Mouse (Mus musculus) MEL (cell line): ENCODE results near the gene Pax6. TPM values are rescaled to one million over a fixed set of nuclear protein-coding genes. Genes with fewer than 3 reads are reported as not detected.

Experiments used
- DNase-seq: peaks from one replicate; pipeline ENCODE4 v3.0.0; 2011; ENCODE audit warnings: low read depth, low spot score
- H3K27ac ChIP-seq: 2 replicates; pipeline ENCODE4 v1.5.1; 2012; ENCODE audit warnings: low read depth, mild to moderate bottlenecking, control low read depth, low read length, moderate library complexity; ENCODE audit not compliant: control insufficient read depth
- H3K27me3 ChIP-seq, 2 experiments: fragments of 150-350 bp in 1 of 2; sonication (generic) in 1 of 2; 2 replicates each; pipeline ENCODE4 v1.6.1; 2012; ENCODE audit warnings: low read length in 2 of 2, mild to moderate bottlenecking in 2 of 2, improper control_type of control experiment in 1 of 2, moderate library complexity in 1 of 2; ENCODE audit not compliant: insufficient read depth in 2 of 2, control insufficient read depth in 1 of 2
- H3K36me3 ChIP-seq, 2 experiments: 2 replicates each; pipeline ENCODE4 v1.6.1; 2012 to 2014; ENCODE audit warnings: low read length in 2 of 2, improper control_type of control experiment in 1 of 2, inconsistent platforms in 1 of 2, mild to moderate bottlenecking in 1 of 2; ENCODE audit not compliant: insufficient read depth in 2 of 2, control insufficient read depth in 1 of 2
- H3K4me1 ChIP-seq, 2 experiments: fragments of 150-350 bp in 1 of 2; sonication (generic) in 1 of 2; 2 replicates each; pipeline ENCODE4 v1.6.1; 2012; ENCODE audit warnings: low read length in 2 of 2, improper control_type of control experiment in 1 of 2, mild to moderate bottlenecking in 1 of 2; ENCODE audit not compliant: insufficient read depth in 2 of 2, control insufficient read depth in 1 of 2
- H3K4me3 ChIP-seq, 2 experiments: fragments of 150-350 bp in 1 of 2; sonication (generic) in 1 of 2; 2 replicates each; pipeline ENCODE4 v1.5.1; 2012; ENCODE audit warnings: low read depth in 2 of 2, low read length in 2 of 2, mild to moderate bottlenecking in 2 of 2, moderate library complexity in 2 of 2, control low read depth in 1 of 2, improper control_type of control experiment in 1 of 2; ENCODE audit not compliant: control insufficient read depth in 1 of 2, insufficient read depth in 1 of 2
- H3K79me2 ChIP-seq: 2 replicates; pipeline ENCODE4 v1.6.1; 2012; ENCODE audit warnings: mild to moderate bottlenecking, low read length, moderate library complexity; ENCODE audit not compliant: control insufficient read depth, poor library complexity, insufficient read depth
- H3K9ac ChIP-seq: 2 replicates; pipeline ENCODE4 v1.6.1; 2012; ENCODE audit warnings: low read depth, mild to moderate bottlenecking, control low read depth, low read length, moderate library complexity; ENCODE audit not compliant: control insufficient read depth, poor library complexity, severe bottlenecking
- H3K9me3 ChIP-seq: fragments of 150-350 bp; sonication (generic); replicated peaks from 2 replicates; pipeline ENCODE4 v1.6.1; 2012; ENCODE audit warnings: mild to moderate bottlenecking, low read length, improper control_type of control experiment, moderate library complexity; ENCODE audit not compliant: insufficient read depth
- CHD1 ChIP-seq: IDR thresholded peaks from 2 replicates; pipeline ENCODE4 v1.6.1; 2012; ENCODE audit warnings: low read depth, mild to moderate bottlenecking, inconsistent platforms, low read length, improper control_type of control experiment
- CHD2 ChIP-seq: IDR thresholded peaks from 2 replicates; pipeline ENCODE4 v1.6.1; 2011; ENCODE audit warnings: low read length, improper control_type of control experiment
- E2F4 ChIP-seq: IDR thresholded peaks from 2 replicates; pipeline ENCODE4 v1.6.1; 2011; ENCODE audit warnings: low read depth, low read length, improper control_type of control experiment, borderline replicate concordance
- EP300 ChIP-seq, 2 experiments: IDR thresholded peaks; 2 replicates each; pipeline ENCODE4 v1.6.1; 2011; ENCODE audit warnings: improper control_type of control experiment in 2 of 2, low read length in 2 of 2, low read depth in 1 of 2, mild to moderate bottlenecking in 1 of 2
- GABPA ChIP-seq: IDR thresholded peaks from 2 replicates; pipeline ENCODE4 v1.6.1; 2012; ENCODE audit warnings: low read depth, mild to moderate bottlenecking, inconsistent platforms, low read length, improper control_type of control experiment, moderate library complexity
- GATA1 ChIP-seq: IDR thresholded peaks from 2 replicates; pipeline ENCODE4 v1.6.1; 2011; ENCODE audit warnings: low read depth, low read length, improper control_type of control experiment
- HCFC1 ChIP-seq: IDR thresholded peaks from 2 replicates; pipeline ENCODE4 v1.6.1; 2012; ENCODE audit warnings: low read depth, mild to moderate bottlenecking, inconsistent platforms, low read length, improper control_type of control experiment, moderate library complexity
- JUND ChIP-seq: IDR thresholded peaks from 2 replicates; pipeline ENCODE4 v1.6.1; 2011; ENCODE audit warnings: low read depth, mild to moderate bottlenecking, improper control_type of control experiment, low read length
- MAFK ChIP-seq: IDR thresholded peaks from 2 replicates; pipeline ENCODE4 v1.6.1; 2011; ENCODE audit warnings: low read depth, mild to moderate bottlenecking, low read length, improper control_type of control experiment, borderline replicate concordance
- MXI1 ChIP-seq: IDR thresholded peaks from 2 replicates; pipeline ENCODE4 v1.6.1; 2011; ENCODE audit warnings: mild to moderate bottlenecking, low read depth, low read length, improper control_type of control experiment
- POLR2AphosphoS2 ChIP-seq: IDR thresholded peaks from 2 replicates; pipeline ENCODE4 v1.6.1; 2011; ENCODE audit warnings: low read length, improper control_type of control experiment
- RCOR1 ChIP-seq: IDR thresholded peaks from 2 replicates; pipeline ENCODE4 v1.6.1; 2012; ENCODE audit warnings: low read depth, mild to moderate bottlenecking, inconsistent platforms, low read length, improper control_type of control experiment
- SIN3A ChIP-seq: IDR thresholded peaks from 2 replicates; pipeline ENCODE4 v1.6.1; 2012; ENCODE audit warnings: low read length, improper control_type of control experiment, inconsistent platforms
- SMC3 ChIP-seq: IDR thresholded peaks from 2 replicates; pipeline ENCODE4 v1.6.1; 2011; ENCODE audit warnings: low read depth, low read length, improper control_type of control experiment
- TAL1 ChIP-seq: IDR thresholded peaks from 2 replicates; pipeline ENCODE4 v1.6.1; 2012; ENCODE audit warnings: mild to moderate bottlenecking, inconsistent platforms, low read length, moderate library complexity, mixed read lengths
- TCF12 ChIP-seq: IDR thresholded peaks from 2 replicates; pipeline ENCODE4 v1.6.1; 2014; ENCODE audit warnings: low read depth, mild to moderate bottlenecking, inconsistent platforms, low read length, improper control_type of control experiment, moderate library complexity
- UBTF ChIP-seq: IDR thresholded peaks from 2 replicates; pipeline ENCODE4 v1.6.1; 2012; ENCODE audit warnings: low read depth, mild to moderate bottlenecking, inconsistent platforms, low read length, improper control_type of control experiment, moderate library complexity, borderline replicate concordance; ENCODE audit not compliant: insufficient read depth
- USF1 ChIP-seq: IDR thresholded peaks from 2 replicates; pipeline ENCODE4 v1.6.1; 2014; ENCODE audit warnings: low read depth, mild to moderate bottlenecking, inconsistent platforms, low read length, improper control_type of control experiment, moderate library complexity
- ZC3H11A ChIP-seq: IDR thresholded peaks from 2 replicates; pipeline ENCODE4 v1.6.1; 2012; ENCODE audit warnings: low read depth, mild to moderate bottlenecking, inconsistent platforms, low read length, improper control_type of control experiment
- ZKSCAN1 ChIP-seq: IDR thresholded peaks from 2 replicates; pipeline ENCODE4 v1.6.1; 2012; ENCODE audit warnings: low read depth, mild to moderate bottlenecking, inconsistent platforms, low read length, improper control_type of control experiment, moderate library complexity
- ZMIZ1 ChIP-seq: IDR thresholded peaks from 2 replicates; pipeline ENCODE4 v1.6.1; 2012; ENCODE audit warnings: low read depth, mild to moderate bottlenecking, inconsistent platforms, low read length, improper control_type of control experiment, moderate library complexity
- ZNF384 ChIP-seq: IDR thresholded peaks from 2 replicates; pipeline ENCODE4 v1.6.1; 2012; ENCODE audit warnings: low read depth, mild to moderate bottlenecking, inconsistent platforms, low read length, improper control_type of control experiment
- polyA plus RNA-seq, 2 experiments: library from polyadenylated mRNA; stranded (reverse) in 1 of 2; unstranded in 1 of 2; fragments of >175 nt in 1 of 2; fragments of >200 nt in 1 of 2; gene quantifications; 2 replicates each; pipeline versions ENCODE4 v1.2.1 to v1.2.4; 2012; ENCODE audit warnings: low replicate concordance in 2 of 2, low read depth in 1 of 2; ENCODE audit not compliant: insufficient read length in 2 of 2, insufficient read depth in 1 of 2, missing spikeins in 1 of 2
- total RNA-seq: library from RNA; depleted of rRNA; stranded (reverse); fragments of 300-350 nt; gene quantifications from 2 replicates; pipeline ENCODE4 v1.2.3, GENCODE M21; 2012

The Pax6 gene
- total and polyA plus RNA-seq, 3 experiments, result 7.5 to 17.6 TPM; not detected in 1

DNA sequence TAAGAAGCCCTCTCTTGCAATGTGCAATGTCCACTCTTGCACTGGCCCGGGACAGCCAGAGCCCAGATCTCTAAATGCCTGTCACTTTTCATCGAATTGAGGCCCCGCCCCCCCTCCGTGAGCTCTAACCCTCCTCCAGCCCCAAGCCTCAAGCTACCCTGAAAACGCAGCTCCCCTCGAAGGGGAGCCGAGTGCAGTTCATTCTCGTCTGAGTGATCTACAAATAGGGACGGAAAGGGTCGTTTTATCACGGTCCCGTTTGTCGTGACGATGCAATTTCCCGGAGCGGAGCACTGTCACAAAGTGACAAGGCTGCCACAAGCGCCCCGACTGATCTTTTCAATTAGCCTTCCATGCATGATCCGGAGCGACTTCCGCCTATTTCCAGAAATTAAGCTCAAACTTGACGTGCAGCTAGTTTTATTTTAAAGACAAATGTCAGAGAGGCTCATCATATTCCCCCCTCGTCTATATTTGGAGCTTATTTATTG lies 13.4 kb downstream of the Pax6 start:
- H3K9ac ChIP-seq, result no peak overlapping the region
- H3K27me3 ChIP-seq, result no peaks in the 10 kb centered on the region
- peaks cover 3% of the 10 kb centered on the region; the same call in 1 of the 2 replicates for H3K79me2 ChIP-seq
- H3K4me3 ChIP-seq, result no peak overlapping the region
- TF ChIP-seq E2F4, result no peak
- TF ChIP-seq MXI1, result no peak
- TF ChIP-seq SMC3, result no peak
- no peak for TF ChIP-seq SIN3A
- TF ChIP-seq ZNF384, result no peak
- no peak for TF ChIP-seq JUND
- TF ChIP-seq ZMIZ1, result no peak
- TF ChIP-seq ZC3H11A, result no peak
- TF ChIP-seq TCF12, result no peak
- TF ChIP-seq USF1, result no peak
- TF ChIP-seq UBTF, result no peak
- no peak for TF ChIP-seq MAFK
- H3K27ac ChIP-seq, result no peak overlapping the region
- H3K4me1 ChIP-seq, result peaks cover 0 to 10% of the 10 kb centered on the region in 2 experiments; a peak in 3 of 4 replicates
- no peak for DNase-seq
- H3K9me3 ChIP-seq, result no peaks in the 10 kb centered on the region
- peaks cover 1 to 12% of the 10 kb centered on the region in 2 experiments for H3K36me3 ChIP-seq

- Histone ChIP-seq H3K4me3 (no peak overlapping the region), H3K79me2 (no peaks in the 10 kb centered on the region), H3K9me3 (no peaks in the 10 kb centered on the region), H3K27me3 (no peaks in the 10 kb centered on the region), H3K4me1 (peaks cover 0 to 10% of the 10 kb centered on the region in 2 experiments; a peak in 3 of 4 replicates), H3K9ac (no peak overlapping the region), H3K36me3 (peaks cover 1 to 12% of the 10 kb centered on the region in 2 experiments), H3K27ac (no peak overlapping the region)
- TF ChIP-seq TAL1 (no peak), POLR2AphosphoS2 (no peak), CHD1 (no peak), CHD2 (no peak), HCFC1 (no peak), GATA1 (no peak), RCOR1 (no peak), ZMIZ1 (no peak), TCF12 (no peak), ZKSCAN1 (no peak), JUND (no peak), EP300 (IDR thresholded peaks at IDR 0.05; ENCODE audit: low read depth in 1 of 2, low read length in 2 of 2) (no peak), GABPA (no peak), ZC3H11A (no peak)
- no peak for DNase-seq
Observed at GRCm38 (mm10) chr2:105682634-105683351, 14.1 kb downstream of the Pax6 start.
